Mouse (Mus musculus) heart, adult 2 months (tissue): ENCODE data around the gene Pgpep1. TPM values are rescaled to one million over a fixed set of nuclear protein-coding genes. Genes with fewer than 3 reads are reported as not detected.

ENCODE experiments used
- DNase-seq, 2 experiments: peaks; one replicate each; pipeline ENCODE4 v3.0.0; 2021
- H3K27ac ChIP-seq: fragments of 200-600 bp; 2 replicates; pipeline ENCODE4 v1.8.1; 2022
- H3K27me3 ChIP-seq: fragments of 200-500 bp; 2 replicates; pipeline ENCODE4 v1.6.1; 2012; ENCODE audit warnings: mild to moderate bottlenecking, low read length, inconsistent platforms, mixed read lengths; ENCODE audit not compliant: control insufficient read depth, insufficient read depth
- H3K36me3 ChIP-seq: fragments of 200-500 bp; 2 replicates; pipeline ENCODE4 v1.6.1; 2012; ENCODE audit warnings: low read length, inconsistent platforms; ENCODE audit not compliant: control insufficient read depth, insufficient read depth
- H3K4me1 ChIP-seq: fragments of 200-500 bp; 2 replicates; pipeline ENCODE4 v1.6.1; 2011; ENCODE audit warnings: low read length; ENCODE audit not compliant: control insufficient read depth, insufficient read depth
- H3K4me3 ChIP-seq: fragments of 200-600 bp; 2 replicates; pipeline ENCODE4 v1.8.1; 2022
- H3K79me2 ChIP-seq: fragments of 200-500 bp; replicated peaks from 2 replicates; pipeline ENCODE4 v1.6.1; 2012; ENCODE audit warnings: mild to moderate bottlenecking, inconsistent platforms, low read length, moderate library complexity, mixed read lengths; ENCODE audit not compliant: control insufficient read depth, insufficient read depth
- H3K9ac ChIP-seq: fragments of 200-500 bp; 2 replicates; pipeline ENCODE4 v1.6.1; 2012; ENCODE audit warnings: low read depth, mild to moderate bottlenecking, control low read depth, inconsistent platforms, low read length, mixed read lengths
- CTCF ChIP-seq: fragments of 200-600 bp; IDR thresholded peaks from 2 replicates; pipeline ENCODE4 v1.8.1; 2022; ENCODE audit warnings: antibody characterized with exemption, mild to moderate bottlenecking, moderate library complexity
- EP300 ChIP-seq: fragments of 200-500 bp; IDR thresholded peaks from 2 replicates; pipeline ENCODE4 v1.6.1; 2011; ENCODE audit warnings: low read depth, low read length, control low read depth; ENCODE audit not compliant: insufficient read depth
- POLR2A ChIP-seq: fragments of 200-500 bp; IDR thresholded peaks from 2 replicates; pipeline ENCODE4 v1.6.1; 2011; ENCODE audit warnings: mild to moderate bottlenecking, low read depth, low read length, control low read depth; ENCODE audit not compliant: insufficient read depth
- WGBS: fragments of 180-500 bp; shearing (Covaris S2); methylation state at CpG from one replicate; pipeline ENCODE4 v1.1.7; 2018; 5-methylcytosine and 5-hydroxymethylcytosine counted together
- intact Hi-C: fragments of 180-260 bp; cut with DNase I; formaldehyde crosslinking; loops from one replicate; pipeline ENCODE4 v1.15.1; 2025
- long read RNA-seq: library from polyadenylated mRNA; stranded (forward); transcript quantifications from one replicate; pipeline ENCODE4 v2.0.0, GENCODE M21; 2021
- polyA plus RNA-seq: library from polyadenylated mRNA; depleted of rRNA; stranded (reverse); fragments of >200 nt; gene quantifications from 2 replicates; pipeline ENCODE4 v1.2.3, GENCODE M21; 2012; rRNA removed
- total RNA-seq, 2 experiments: library from RNA; stranded (reverse); gene quantifications; 2 replicates each; pipeline ENCODE4 v1.2.3; 2021

The Pgpep1 gene
- total RNA-seq (10 to 100 TPM; 39.7 to 48.4 TPM), polyA plus RNA-seq (35.5 and 44.8 TPM in 2 replicates)
- long read RNA-seq, full-length matches to known transcripts, result 9 of 17 reads
- long read RNA-seq, partial matches to known transcripts, result 0 of 17 reads
- long read RNA-seq, other reads (novel, unspliced or antisense), result 8 of 17 reads

- peaks cover 6% of the 10 kb centered on the region for H3K4me1 ChIP-seq
- no peak for DNase-seq
- intact Hi-C loops, result no loop called here
Measured at GRCm38 (mm10) chr8:70660273-70660725, at the start of gene Pgpep1. TSS of gene Pgpep1 (minus strand) at chr8:70660388.

DNA sequence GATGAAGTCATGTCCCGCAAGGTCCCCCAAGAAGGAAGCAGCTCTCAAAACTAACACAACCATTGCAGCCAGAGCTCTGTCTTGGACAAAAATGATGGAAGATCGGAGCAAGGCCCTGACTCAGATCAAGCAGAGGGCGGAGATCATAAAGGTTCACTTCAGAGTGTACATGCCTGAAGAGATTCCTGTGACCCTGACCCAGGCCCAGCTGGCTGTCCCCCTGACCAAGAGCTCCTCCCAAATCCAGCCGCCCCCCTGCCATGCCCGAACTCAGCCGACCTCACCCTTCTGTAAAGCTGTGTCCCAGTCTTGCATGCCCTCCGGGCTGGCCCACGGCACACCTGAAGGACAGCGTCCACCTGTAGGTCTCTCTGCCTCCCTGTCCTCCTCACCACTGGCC is 49.6 kb upstream of the Pgpep1 start:
- Histone ChIP-seq H3K9ac (no peak overlapping the region), H3K27me3 (no peaks in the 10 kb centered on the region), H3K4me1 (peaks cover 3% of the 10 kb centered on the region; the same call in 1 of the 2 replicates), H3K79me2 (no peaks in the 10 kb centered on the region), H3K36me3 (no peaks in the 10 kb centered on the region), H3K27ac (no peak overlapping the region), H3K4me3 (no peak overlapping the region)
- intact Hi-C loops, result no loop called here
- peak in 1 of 2 experiments; percentile 19 for DNase-seq
- 90% methylated on average over 9 of the region's 9 CpGs for WGBS
- TF ChIP-seq POLR2A, result no peak
- TF ChIP-seq EP300, result no peak
- TF ChIP-seq CTCF, result no peak

More at GRCm38 (mm10) chr8:70660273-70660725, at the start of gene Pgpep1:
- Histone ChIP-seq H3K4me3 (peak within 1 kb of the TSS; percentile 81), H3K36me3 (no peaks in the 10 kb centered on the region), H3K27ac (peak within 1 kb of the TSS; percentile 81), H3K27me3 (no peaks in the 10 kb centered on the region), H3K79me2 (no peaks in the 10 kb centered on the region), H3K9ac (peak within 1 kb of the TSS; percentile 88)
- no peak for TF ChIP-seq POLR2A
- no peak for TF ChIP-seq CTCF
- TF ChIP-seq EP300, result no peak
- 11% methylated on average over 14 of the region's 14 CpGs for WGBS

DNA sequence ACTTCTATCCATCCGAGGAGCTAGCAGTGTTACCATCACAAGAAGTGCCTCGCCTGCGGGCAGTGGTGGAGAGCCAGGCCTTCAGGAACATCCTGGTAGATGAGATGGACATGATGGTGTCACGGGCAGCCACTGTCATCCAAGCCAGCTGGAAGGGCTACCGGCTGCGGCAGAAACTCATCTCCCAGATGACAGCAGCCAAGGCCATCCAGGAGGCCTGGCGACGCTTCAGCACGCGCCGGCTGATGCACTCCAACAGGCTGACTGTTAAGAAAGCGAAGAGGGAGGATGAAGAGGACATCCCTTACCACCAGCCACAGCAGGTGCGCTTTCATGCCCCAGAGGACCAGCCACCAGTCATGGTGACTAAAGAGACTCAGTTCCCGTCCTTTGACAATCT is 48.1 kb upstream of the Pgpep1 start:
- H3K79me2 ChIP-seq, result no peaks in the 10 kb centered on the region
- 87% methylated on average over 14 of the region's 14 CpGs for WGBS
- H3K27ac ChIP-seq, result no peak overlapping the region
- no peak overlapping the region for H3K9ac ChIP-seq
- H3K27me3 ChIP-seq, result no peaks in the 10 kb centered on the region
- no peak for TF ChIP-seq CTCF
- no peak for TF ChIP-seq EP300
- no peak for TF ChIP-seq POLR2A
- no peak overlapping the region for H3K4me3 ChIP-seq
- intact Hi-C loops, result no loop called here
- H3K36me3 ChIP-seq, result no peaks in the 10 kb centered on the region
- peaks cover 3% of the 10 kb centered on the region; the same call in 1 of the 2 replicates for H3K4me1 ChIP-seq
- DNase-seq, result peak in 1 of 2 experiments; percentile 22

- DNase-seq, result no peak
- Histone ChIP-seq H3K4me3 (no peak within 1 kb of the TSS), H3K27ac (peak within 1 kb of the TSS; percentile 50), H3K9ac (no peak within 1 kb of the TSS), H3K36me3 (no peaks in the 10 kb centered on the region), H3K79me2 (no peaks in the 10 kb centered on the region), H3K4me1 (peaks cover 12% of the 10 kb centered on the region), H3K27me3 (no peaks in the 10 kb centered on the region)
- intact Hi-C loops, result loop anchor here (5.0 kb wide), 2 partner anchors 49 to 91 kb away; partner anchors contain the start of gene Rab3a
- TF ChIP-seq CTCF, result no peak
- no peak for TF ChIP-seq EP300
- no peak for TF ChIP-seq POLR2A
- WGBS, result 86% methylated on average over 3 of the region's 3 CpGs
Measured at GRCm38 (mm10) chr8:70703287-70703686, 43.1 kb upstream of the Pgpep1 start, which contains the start of gene Iqcn. TSS of gene Iqcn (plus strand) at chr8:70703457.

GRCm38 (mm10) chr8:70702842-70703182 is 42.6 kb upstream of the Pgpep1 start:
- intact Hi-C loops, result loop anchor here (5.0 kb wide), 2 partner anchors 49 to 91 kb away; partner anchors contain the start of gene Rab3a
- 28% methylated on average over 3 of the region's 3 CpGs for WGBS

More at GRCm38 (mm10) chr8:70702842-70703182, 42.6 kb upstream of the Pgpep1 start:
- H3K36me3 ChIP-seq, result peaks cover 2% of the 10 kb centered on the region; the same call in 1 of the 2 replicates
- H3K9ac ChIP-seq, result no peak overlapping the region
- H3K4me1 ChIP-seq, result peaks cover 13% of the 10 kb centered on the region
- TF ChIP-seq POLR2A (peak; percentile 43; the same call in 1 of the 2 replicates), EP300 (no peak; the same call in 1 of the 2 replicates)
- peak; percentile 86 to 89 for DNase-seq
- no peak overlapping the region for H3K4me3 ChIP-seq
- no peaks in the 10 kb centered on the region for H3K27me3 ChIP-seq
- H3K79me2 ChIP-seq, result no peaks in the 10 kb centered on the region
- peak overlapping the region; percentile 50 for H3K27ac ChIP-seq
